Mouse (Mus musculus): ENCODE measurements at regions not wholly inside any gene's neighbourhood (a gene's known extent, or its start where the extent isn't known, plus 50 kb on each side); places are given as distances from the start of the nearest gene placed in this dataset.

DNA sequence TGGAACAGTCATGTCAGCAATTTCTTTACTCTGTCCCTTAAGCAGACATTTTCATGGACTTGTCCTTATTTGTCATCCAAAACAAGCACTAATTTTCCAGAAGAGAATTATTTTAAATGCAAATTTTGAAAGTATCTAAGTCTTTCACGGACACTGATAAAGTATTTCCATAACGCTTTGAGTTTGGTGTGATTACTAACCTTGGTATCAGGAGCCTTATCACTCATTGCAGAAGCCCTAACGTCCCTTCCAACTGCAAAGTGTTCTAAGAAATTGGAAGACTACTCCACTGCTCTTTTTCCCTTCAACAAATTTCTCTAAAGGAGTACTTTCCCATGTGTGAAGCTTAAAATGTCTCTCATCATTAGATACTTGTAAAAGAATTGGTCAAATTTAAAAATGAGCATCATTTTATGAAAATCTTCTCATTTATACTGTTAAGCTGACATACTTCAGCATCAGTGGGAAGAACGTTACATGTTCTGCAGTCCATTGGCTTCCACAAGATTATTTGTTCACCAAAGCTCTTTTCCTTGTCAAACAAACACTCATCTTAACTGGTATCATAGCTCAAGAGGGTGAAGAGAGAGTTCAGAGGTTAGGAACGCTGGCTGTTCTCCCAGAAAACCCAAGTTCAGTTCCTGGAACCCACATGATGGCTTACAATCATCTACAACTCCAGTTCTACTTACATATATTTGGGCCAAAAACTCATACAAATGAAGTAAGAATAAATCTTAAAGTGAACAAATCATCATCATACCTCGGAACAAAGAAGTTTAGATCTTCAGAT, 263.6 kb upstream of the Mad2l1 start:
- TF ChIP-seq ZC3H11A (IDR thresholded peaks at IDR 0.05; ENCODE audit: borderline replicate concordance, low read depth, low read length), result no peak
- no peak for TF ChIP-seq CHD2 (IDR thresholded peaks at IDR 0.05; ENCODE audit: low read depth, low read length)
